Mouse (Mus musculus): ENCODE results near the gene Hmga2. TPM values are rescaled to one million over a fixed set of nuclear protein-coding genes. Genes with fewer than 3 reads are reported as not detected.
A peak's percentile ranks its signal among the peaks of the same experiment; 100 is the strongest.

Gene Hmga2
- polyA plus RNA-seq, 1 experiment from 2014 or later, result 195 TPM

- H3K27ac ChIP-seq (replicated peaks; ENCODE audit: low read depth, low read length), result no peak overlapping the region; the same call in 1 of the 2 replicates
- no peak overlapping the region for H3K4me3 ChIP-seq (ENCODE audit: low read depth, low read length)
- no peak overlapping the region for H3K4me2 ChIP-seq (ENCODE audit: low read depth, severe bottlenecking)
- H3K36me3 ChIP-seq (ENCODE audit: control insufficient read depth, insufficient read depth, low read length), result peaks cover 9% of the 10 kb centered on the region
- H3K27me3 ChIP-seq (ENCODE audit: control insufficient read depth, insufficient read depth, low read length), result no peaks in the 10 kb centered on the region
- H3K4me1 ChIP-seq (ENCODE audit: control insufficient read depth, insufficient read depth, low read length), result peaks cover 49% of the 10 kb centered on the region
- H3K9me3 ChIP-seq (ENCODE audit: control insufficient read depth, low read length), result no peaks in the 10 kb centered on the region
- 80% methylated on average over 10 of the region's 10 CpGs for WGBS
- no peak overlapping the region for H3K9ac ChIP-seq (ENCODE audit: low read length)
- ATAC-seq (ENCODE audit: insufficient number of reproducible peaks, low FRiP score, low TSS enrichment, low read depth) (no peak), DNase-seq (ENCODE audit: low spot score) (no peak)
Observed at GRCm38 (mm10) chr10:120429199-120429551, 47.1 kb downstream of the Hmga2 start.

- H3K9me3 ChIP-seq (ENCODE audit: control insufficient read depth, low read length), result no peaks in the 10 kb centered on the region
- 75% methylated on average over 33 of the region's 33 CpGs for WGBS
- no peak overlapping the region for H3K9ac ChIP-seq (ENCODE audit: low read length)
- H3K27ac ChIP-seq (replicated peaks; ENCODE audit: low read depth, low read length), result peak overlapping the region; percentile 51; the same call in 1 of the 2 replicates
- no peaks in the 10 kb centered on the region for H3K27me3 ChIP-seq (ENCODE audit: control insufficient read depth, insufficient read depth, low read length)
- H3K4me3 ChIP-seq (ENCODE audit: low read depth, low read length), result no peak overlapping the region
- DNase-seq (ENCODE audit: low spot score), result no peak
- H3K4me2 ChIP-seq (ENCODE audit: low read depth, severe bottlenecking), result no peak overlapping the region
- no peak for ATAC-seq (ENCODE audit: insufficient number of reproducible peaks, low FRiP score, low TSS enrichment, low read depth)
- peaks cover 46% of the 10 kb centered on the region for H3K4me1 ChIP-seq (ENCODE audit: control insufficient read depth, insufficient read depth, low read length)
- H3K36me3 ChIP-seq (ENCODE audit: control insufficient read depth, insufficient read depth, low read length), result peaks cover 9% of the 10 kb centered on the region
Observed at GRCm38 (mm10) chr10:120428430-120429198, 47.7 kb downstream of the Hmga2 start.

DNA sequence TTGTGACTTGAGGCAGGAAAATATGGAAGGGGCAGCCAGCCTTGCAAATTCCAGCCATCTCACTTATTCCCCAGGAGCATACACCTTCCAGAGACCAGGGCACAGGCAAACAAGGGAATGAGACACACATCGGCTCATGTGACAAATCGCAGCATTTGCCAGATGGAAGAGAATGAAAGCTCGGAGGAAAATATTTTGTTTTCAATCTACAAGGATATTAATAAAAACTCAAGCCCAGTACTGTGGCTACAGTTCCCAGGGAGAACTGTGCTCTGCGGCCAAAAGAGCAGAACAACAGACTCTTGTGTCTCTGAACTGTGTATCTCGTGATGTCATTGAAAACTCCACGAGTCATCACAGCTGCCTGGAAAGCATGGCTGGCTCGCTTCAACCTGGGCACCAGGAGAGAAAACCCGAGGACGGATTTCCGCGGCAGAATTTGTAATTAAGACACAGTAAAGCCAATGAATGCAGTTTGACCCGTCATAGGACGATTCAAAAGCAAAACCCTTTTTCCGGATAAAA is 50.1 kb downstream of the Hmga2 start:
- ATAC-seq (ENCODE audit: insufficient number of reproducible peaks, low FRiP score, low TSS enrichment, low read depth) (no peak), DNase-seq (ENCODE audit: low spot score) (no peak)
- Histone ChIP-seq H3K36me3 (ENCODE audit: control insufficient read depth, insufficient read depth, low read length) (peaks cover 10% of the 10 kb centered on the region), H3K27me3 (ENCODE audit: control insufficient read depth, insufficient read depth, low read length) (no peaks in the 10 kb centered on the region), H3K4me2 (ENCODE audit: low read depth, severe bottlenecking) (no peak overlapping the region), H3K9ac (ENCODE audit: low read length) (no peak overlapping the region), H3K4me1 (ENCODE audit: control insufficient read depth, insufficient read depth, low read length) (peaks cover 57% of the 10 kb centered on the region), H3K27ac (replicated peaks; ENCODE audit: low read depth, low read length) (peak overlapping the region; percentile 30; the same call in 1 of the 2 replicates), H3K4me3 (ENCODE audit: low read depth, low read length) (no peak overlapping the region), H3K9me3 (ENCODE audit: control insufficient read depth, low read length) (no peaks in the 10 kb centered on the region)
- 84% methylated on average over 14 of the region's 14 CpGs for whole genome bisulfite sequencing

GRCm38 (mm10) chr10:120424015-120424414 is 52.3 kb downstream of the Hmga2 start:
- Histone ChIP-seq H3K9me3 (ENCODE audit: control insufficient read depth, low read length) (no peaks in the 10 kb centered on the region), H3K4me2 (ENCODE audit: low read depth, severe bottlenecking) (no peak overlapping the region), H3K36me3 (ENCODE audit: control insufficient read depth, insufficient read depth, low read length) (peaks cover 10% of the 10 kb centered on the region), H3K27ac (replicated peaks; ENCODE audit: low read depth, low read length) (no peak overlapping the region), H3K4me1 (ENCODE audit: control insufficient read depth, insufficient read depth, low read length) (peaks cover 61% of the 10 kb centered on the region), H3K4me3 (ENCODE audit: low read depth, low read length) (no peak overlapping the region), H3K9ac (ENCODE audit: low read length) (no peak overlapping the region), H3K27me3 (ENCODE audit: control insufficient read depth, insufficient read depth, low read length) (no peaks in the 10 kb centered on the region)
- ATAC-seq (ENCODE audit: insufficient number of reproducible peaks, low FRiP score, low TSS enrichment, low read depth), result no peak
- 77% methylated on average over 9 of the region's 9 CpGs for WGBS
- DNase-seq (ENCODE audit: low spot score), result no peak

- H3K4me2 ChIP-seq (ENCODE audit: low read depth, severe bottlenecking), result no peak overlapping the region
- no peak overlapping the region for H3K9ac ChIP-seq (ENCODE audit: low read length)
- no peak overlapping the region for H3K4me3 ChIP-seq (ENCODE audit: low read depth, low read length)
- ATAC-seq (ENCODE audit: insufficient number of reproducible peaks, low FRiP score, low TSS enrichment, low read depth), result no peak
- 73% methylated on average over 7 of the region's 7 CpGs for WGBS
- peaks cover 60% of the 10 kb centered on the region for H3K4me1 ChIP-seq (ENCODE audit: control insufficient read depth, insufficient read depth, low read length)
- 0 out of 2 replicates have a peak overlapping the region, but pooled peaks have one; percentile 18 for H3K27ac ChIP-seq (replicated peaks; ENCODE audit: low read depth, low read length)
- H3K27me3 ChIP-seq (ENCODE audit: control insufficient read depth, insufficient read depth, low read length), result no peaks in the 10 kb centered on the region
- no peak for DNase-seq (ENCODE audit: low spot score)
- H3K9me3 ChIP-seq (ENCODE audit: control insufficient read depth, low read length), result no peaks in the 10 kb centered on the region
- peaks cover 6% of the 10 kb centered on the region; the same call in 1 of the 2 replicates for H3K36me3 ChIP-seq (ENCODE audit: control insufficient read depth, insufficient read depth, low read length)
Observed at GRCm38 (mm10) chr10:120423256-120423655, 53.0 kb downstream of the Hmga2 start.

- Histone ChIP-seq H3K36me3 (ENCODE audit: control insufficient read depth, insufficient read depth, low read length) (peaks cover 6% of the 10 kb centered on the region; the same call in 1 of the 2 replicates), H3K27me3 (ENCODE audit: control insufficient read depth, insufficient read depth, low read length) (no peaks in the 10 kb centered on the region), H3K27ac (replicated peaks; ENCODE audit: low read depth, low read length) (no peak overlapping the region), H3K9ac (ENCODE audit: low read length) (no peak overlapping the region), H3K4me2 (ENCODE audit: low read depth, severe bottlenecking) (no peak overlapping the region), H3K9me3 (ENCODE audit: control insufficient read depth, low read length) (no peaks in the 10 kb centered on the region), H3K4me1 (ENCODE audit: control insufficient read depth, insufficient read depth, low read length) (peaks cover 64% of the 10 kb centered on the region), H3K4me3 (ENCODE audit: low read depth, low read length) (no peak overlapping the region)
- DNase-seq (ENCODE audit: low spot score) (no peak), ATAC-seq (ENCODE audit: insufficient number of reproducible peaks, low FRiP score, low TSS enrichment, low read depth) (no peak)
- WGBS, result 70% methylated on average over 4 of the region's 4 CpGs
Observed at GRCm38 (mm10) chr10:120422820-120423219, 53.4 kb downstream of the Hmga2 start.

GRCm38 (mm10) chr10:120422050-120422449 is 54.2 kb downstream of the Hmga2 start:
- H3K4me2 ChIP-seq (ENCODE audit: low read depth, severe bottlenecking), result no peak overlapping the region
- no peak overlapping the region for H3K9ac ChIP-seq (ENCODE audit: low read length)
- no peaks in the 10 kb centered on the region for H3K27me3 ChIP-seq (ENCODE audit: control insufficient read depth, insufficient read depth, low read length)
- ATAC-seq (ENCODE audit: insufficient number of reproducible peaks, low FRiP score, low TSS enrichment, low read depth) (no peak), DNase-seq (ENCODE audit: low spot score) (no peak)
- no peaks in the 10 kb centered on the region for H3K9me3 ChIP-seq (ENCODE audit: control insufficient read depth, low read length)
- peaks cover 6% of the 10 kb centered on the region; the same call in 1 of the 2 replicates for H3K36me3 ChIP-seq (ENCODE audit: control insufficient read depth, insufficient read depth, low read length)
- H3K4me3 ChIP-seq (ENCODE audit: low read depth, low read length), result no peak overlapping the region
- 39% methylated on average over 10 of the region's 10 CpGs for WGBS
- H3K4me1 ChIP-seq (ENCODE audit: control insufficient read depth, insufficient read depth, low read length), result peaks cover 68% of the 10 kb centered on the region
- H3K27ac ChIP-seq (replicated peaks; ENCODE audit: low read depth, low read length), result no peak overlapping the region; the same call in 1 of the 2 replicates

DNA sequence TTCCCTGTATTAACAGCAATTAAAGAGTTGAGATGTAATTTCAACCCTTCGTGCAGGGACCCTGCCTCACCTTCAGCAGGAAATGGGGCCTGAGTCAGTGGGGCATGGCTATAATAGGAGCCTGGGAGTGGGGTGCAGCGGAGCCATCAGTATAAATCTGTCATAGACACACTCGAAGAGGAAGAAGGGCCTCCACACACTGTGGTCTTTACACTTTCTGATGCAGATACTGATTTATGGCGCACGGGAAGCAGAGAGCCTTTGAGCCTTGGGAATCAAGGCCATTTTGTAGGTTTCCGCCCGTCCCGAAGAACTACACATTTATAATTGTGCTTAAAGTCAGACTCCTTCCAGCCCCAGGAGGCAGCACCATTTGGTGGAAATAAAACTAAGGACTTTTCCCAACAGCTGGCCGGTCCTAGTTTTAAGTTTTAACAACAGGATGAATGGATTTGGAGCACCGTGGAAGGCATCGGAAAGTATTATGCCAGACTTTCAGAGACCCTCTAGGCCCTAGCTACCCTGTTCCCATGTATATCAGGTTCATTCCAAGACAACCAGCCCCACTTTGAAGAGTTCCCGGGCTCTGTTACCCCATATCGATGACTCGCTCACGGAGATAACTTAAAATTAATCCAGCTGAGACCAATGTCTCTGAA is 55.2 kb downstream of the Hmga2 start:
- Histone ChIP-seq H3K4me2 (ENCODE audit: low read depth, severe bottlenecking) (no peak overlapping the region; the same call in 1 of the 2 replicates), H3K36me3 (ENCODE audit: control insufficient read depth, insufficient read depth, low read length) (peaks cover 6% of the 10 kb centered on the region; the same call in 1 of the 2 replicates), H3K27ac (replicated peaks; ENCODE audit: low read depth, low read length) (peak overlapping the region; percentile 23), H3K9ac (ENCODE audit: low read length) (no peak overlapping the region), H3K27me3 (ENCODE audit: control insufficient read depth, insufficient read depth, low read length) (no peaks in the 10 kb centered on the region), H3K4me3 (ENCODE audit: low read depth, low read length) (no peak overlapping the region), H3K4me1 (ENCODE audit: control insufficient read depth, insufficient read depth, low read length) (peaks cover 70% of the 10 kb centered on the region), H3K9me3 (ENCODE audit: control insufficient read depth, low read length) (no peaks in the 10 kb centered on the region)
- 21% methylated on average over 15 of the region's 15 CpGs for WGBS
- ATAC-seq (ENCODE audit: insufficient number of reproducible peaks, low FRiP score, low TSS enrichment, low read depth) (no peak; the same call in 1 of the 2 replicates), DNase-seq (ENCODE audit: low spot score) (peak; percentile 57)

Measured in limb, embryonic 11.5 days (tissue).